Mouse (Mus musculus) hindbrain, embryonic 11.5 days (tissue): Measurements from ENCODE around the gene Gm4305. TPM values are rescaled to one million over a fixed set of nuclear protein-coding genes. Genes with fewer than 3 reads are reported as not detected.
"Not testable (repeated sequence)": the region's sequence is repeated elsewhere in the genome, so short reads cannot be mapped to it uniquely, and the experiment has no call there.

Source experiments
- ATAC-seq: fragments of 200-750 bp; cut with Nextera tagmentation; 2 replicates; pipeline ENCODE4 v1.8.0; 2017; ENCODE audit warnings: mild to moderate bottlenecking, moderate TSS enrichment, moderate library complexity; ENCODE audit not compliant: low FRiP score
- DNase-seq: peaks from one replicate; pipeline ENCODE4 v3.0.0-alpha.2; 2015; ENCODE audit warnings: low spot score
- H3K27ac ChIP-seq: fragments of 300-500 bp; sonication (generic); 2 replicates; pipeline ENCODE4 v1.5.1; 2014; ENCODE audit warnings: mild to moderate bottlenecking, low read depth, low read length
- H3K27me3 ChIP-seq: fragments of 300-500 bp; sonication (generic); 2 replicates; pipeline ENCODE4 v1.6.1; 2014; ENCODE audit warnings: mild to moderate bottlenecking, low read length, moderate library complexity, mixed read lengths; ENCODE audit not compliant: control insufficient read depth, insufficient read depth
- H3K36me3 ChIP-seq: fragments of 300-500 bp; sonication (generic); 2 replicates; pipeline ENCODE4 v1.6.1; 2014; ENCODE audit warnings: mild to moderate bottlenecking, low read length, moderate library complexity, mixed read lengths; ENCODE audit not compliant: control insufficient read depth, insufficient read depth
- H3K4me1 ChIP-seq: fragments of 300-500 bp; sonication (generic); replicated peaks from 2 replicates; pipeline ENCODE4 v1.6.1; 2014; ENCODE audit warnings: low read length, mixed read lengths; ENCODE audit not compliant: control insufficient read depth, insufficient read depth
- H3K4me2 ChIP-seq: fragments of 300-500 bp; sonication (generic); replicated peaks from 2 replicates; pipeline ENCODE4 v1.6.1; 2014; ENCODE audit warnings: mild to moderate bottlenecking, low read depth, low read length
- H3K4me3 ChIP-seq: fragments of 300-500 bp; sonication (generic); 2 replicates; pipeline ENCODE4 v1.5.1; 2014; ENCODE audit warnings: low read depth, low read length
- H3K9ac ChIP-seq: fragments of 300-500 bp; sonication (generic); 2 replicates; pipeline ENCODE4 v1.6.1; 2014; ENCODE audit warnings: low read depth, low read length
- H3K9me3 ChIP-seq: fragments of 300-500 bp; sonication (generic); 2 replicates; pipeline ENCODE4 v1.6.1; 2016; ENCODE audit warnings: low read length; ENCODE audit not compliant: control insufficient read depth
- WGBS: fragments of 180-500 bp; shearing (Covaris S2); extraction: QIAGEN DNeasy Blood & Tissue Kit; methylation state at CpG from one replicate; pipeline ENCODE4 v1.1.7; 2014; 5-methylcytosine and 5-hydroxymethylcytosine counted together
- polyA plus RNA-seq: library from polyadenylated mRNA; unstranded; fragments of >200 nt; fragmentation: Nextera tagmentation; extraction: Ambion mirVana; gene quantifications from 2 replicates; pipeline ENCODE4 v1.2.1, GENCODE M21; 2014

Gm4305 gene
- polyA plus RNA-seq, result not detected in 2 replicates

DNA sequence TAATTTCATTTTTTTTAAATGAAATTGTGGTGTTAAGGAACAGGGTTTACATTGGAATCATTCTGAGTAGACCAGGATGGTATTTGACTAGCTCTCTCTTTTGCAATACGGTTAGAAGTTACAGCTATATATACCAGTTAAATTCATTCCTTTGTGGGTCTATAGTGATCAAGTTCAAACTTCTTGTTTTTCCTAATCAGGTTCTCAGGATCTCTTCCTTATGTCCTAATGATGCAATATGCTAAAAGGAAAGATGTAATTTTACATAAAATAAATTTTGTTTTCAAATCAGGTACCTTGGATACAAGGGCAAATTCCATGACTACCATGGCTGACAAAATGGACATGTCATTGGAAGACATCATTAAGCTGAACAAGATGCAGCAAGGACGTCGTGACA, at the start of gene Gm4305:
TSS of gene Gm4305 (plus strand) at position 301 of the 400 bp plus-strand sequence.
- not testable (repeated sequence) for H3K4me1 ChIP-seq, DNase-seq, H3K36me3 ChIP-seq, H3K9me3 ChIP-seq, H3K27me3 ChIP-seq, H3K4me2 ChIP-seq, ATAC-seq, H3K27ac ChIP-seq, H3K9ac ChIP-seq, H3K4me3 ChIP-seq
- WGBS, result no CpG with 5 or more reads among the region's 3 CpGs

DNA sequence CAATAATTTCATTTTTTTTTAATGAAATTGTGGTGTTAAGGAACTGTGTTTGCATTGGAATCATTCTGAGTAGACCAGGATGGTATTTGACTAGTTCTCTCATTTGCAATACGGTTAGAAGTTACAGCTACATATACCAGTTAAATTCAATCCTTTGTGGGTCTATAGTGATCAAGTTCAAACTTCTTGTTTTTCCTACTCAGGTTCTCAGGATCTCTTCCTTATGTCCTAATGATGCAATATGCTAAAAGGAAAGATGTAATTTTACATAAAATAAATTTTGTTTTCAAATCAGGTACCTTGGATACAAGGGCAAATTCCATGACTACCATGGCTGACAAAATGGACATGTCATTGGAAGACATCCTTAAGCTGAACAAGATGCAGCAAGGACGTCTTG, 15.5 kb upstream of the Gm4305 start, which contains the start of gene Gm4301:
TSS of gene Gm4301 (plus strand) at position 301 of the 400 bp plus-strand sequence.
- H3K4me2 ChIP-seq, H3K9ac ChIP-seq, H3K9me3 ChIP-seq, H3K4me1 ChIP-seq, H3K27ac ChIP-seq, ATAC-seq, DNase-seq, H3K36me3 ChIP-seq, H3K4me3 ChIP-seq, H3K27me3 ChIP-seq: not testable (repeated sequence)
- WGBS, result no CpG with 5 or more reads among the region's 2 CpGs

DNA sequence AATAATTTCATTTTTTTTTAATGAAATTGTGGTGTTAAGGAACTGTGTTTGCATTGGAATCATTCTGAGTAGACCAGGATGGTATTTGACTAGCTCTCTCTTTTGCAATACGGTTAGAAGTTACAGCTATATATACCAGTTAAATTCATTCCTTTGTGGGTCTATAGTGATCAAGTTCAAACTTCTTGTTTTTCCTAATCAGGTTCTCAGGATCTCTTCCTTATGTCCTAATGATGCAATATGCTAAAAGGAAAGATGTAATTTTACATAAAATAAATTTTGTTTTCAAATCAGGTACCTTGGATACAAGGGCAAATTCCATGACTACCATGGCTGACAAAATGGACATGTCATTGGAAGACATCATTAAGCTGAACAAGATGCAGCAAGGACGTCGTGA, 10.4 kb upstream of the Gm4305 start, which contains the start of gene Gm4302:
TSS of gene Gm4302 (plus strand) at position 301 of the 400 bp plus-strand sequence.
- not testable (repeated sequence) for H3K9ac ChIP-seq, ATAC-seq, H3K4me2 ChIP-seq, H3K27ac ChIP-seq, H3K9me3 ChIP-seq, DNase-seq, H3K27me3 ChIP-seq, H3K4me1 ChIP-seq, H3K4me3 ChIP-seq, H3K36me3 ChIP-seq
- WGBS, result no CpG with 5 or more reads among the region's 3 CpGs

DNA sequence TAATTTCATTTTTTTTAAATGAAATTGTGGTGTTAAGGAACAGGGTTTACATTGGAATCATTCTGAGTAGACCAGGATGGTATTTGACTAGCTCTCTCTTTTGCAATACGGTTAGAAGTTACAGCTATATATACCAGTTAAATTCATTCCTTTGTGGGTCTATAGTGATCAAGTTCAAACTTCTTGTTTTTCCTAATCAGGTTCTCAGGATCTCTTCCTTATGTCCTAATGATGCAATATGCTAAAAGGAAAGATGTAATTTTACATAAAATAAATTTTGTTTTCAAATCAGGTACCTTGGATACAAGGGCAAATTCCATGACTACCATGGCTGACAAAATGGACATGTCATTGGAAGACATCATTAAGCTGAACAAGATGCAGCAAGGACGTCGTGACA, 5.2 kb upstream of the Gm4305 start, which contains the start of gene Gm4303:
TSS of gene Gm4303 (plus strand) at position 301 of the 400 bp plus-strand sequence.
- not testable (repeated sequence) for H3K9me3 ChIP-seq, H3K27ac ChIP-seq, DNase-seq, H3K36me3 ChIP-seq, H3K4me3 ChIP-seq, H3K4me1 ChIP-seq, H3K9ac ChIP-seq, H3K4me2 ChIP-seq, ATAC-seq, H3K27me3 ChIP-seq
- WGBS, result no CpG with 5 or more reads among the region's 3 CpGs

DNA sequence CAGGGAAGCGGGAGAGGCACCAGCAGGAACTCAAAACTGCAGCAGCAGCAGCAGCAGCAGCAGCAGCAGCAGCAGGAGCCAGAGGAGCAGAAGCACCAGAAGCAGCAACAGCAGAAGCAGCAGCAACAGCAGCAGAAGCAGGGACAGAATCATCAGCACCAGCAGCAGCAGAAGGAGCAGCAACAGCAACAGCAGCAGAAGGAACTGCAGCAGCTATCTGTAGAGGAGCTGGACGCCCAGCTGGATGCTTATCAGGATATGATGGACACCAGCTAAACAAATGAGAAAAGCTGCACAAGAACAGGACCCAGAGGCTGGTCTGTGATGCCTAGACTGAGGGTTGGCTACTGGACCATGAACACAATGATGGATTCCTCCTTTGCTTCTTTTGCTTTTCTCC, 5.9 kb downstream of the Gm4305 start:
- DNase-seq, H3K36me3 ChIP-seq, H3K4me3 ChIP-seq, H3K9me3 ChIP-seq, H3K27me3 ChIP-seq, ATAC-seq, H3K27ac ChIP-seq, H3K4me1 ChIP-seq, H3K9ac ChIP-seq, H3K4me2 ChIP-seq: not testable (repeated sequence)
- WGBS, result 59% methylated on average over 1 of the region's 2 CpGs

DNA sequence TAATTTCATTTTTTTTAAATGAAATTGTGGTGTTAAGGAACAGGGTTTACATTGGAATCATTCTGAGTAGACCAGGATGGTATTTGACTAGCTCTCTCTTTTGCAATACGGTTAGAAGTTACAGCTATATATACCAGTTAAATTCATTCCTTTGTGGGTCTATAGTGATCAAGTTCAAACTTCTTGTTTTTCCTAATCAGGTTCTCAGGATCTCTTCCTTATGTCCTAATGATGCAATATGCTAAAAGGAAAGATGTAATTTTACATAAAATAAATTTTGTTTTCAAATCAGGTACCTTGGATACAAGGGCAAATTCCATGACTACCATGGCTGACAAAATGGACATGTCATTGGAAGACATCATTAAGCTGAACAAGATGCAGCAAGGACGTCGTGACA, 10.1 kb downstream of the Gm4305 start, which contains the start of gene Gm4307:
TSS of gene Gm4307 (plus strand) at position 301 of the 400 bp plus-strand sequence.
- WGBS, result no CpG with 5 or more reads among the region's 3 CpGs
- H3K36me3 ChIP-seq, ATAC-seq: not testable (repeated sequence)

DNA sequence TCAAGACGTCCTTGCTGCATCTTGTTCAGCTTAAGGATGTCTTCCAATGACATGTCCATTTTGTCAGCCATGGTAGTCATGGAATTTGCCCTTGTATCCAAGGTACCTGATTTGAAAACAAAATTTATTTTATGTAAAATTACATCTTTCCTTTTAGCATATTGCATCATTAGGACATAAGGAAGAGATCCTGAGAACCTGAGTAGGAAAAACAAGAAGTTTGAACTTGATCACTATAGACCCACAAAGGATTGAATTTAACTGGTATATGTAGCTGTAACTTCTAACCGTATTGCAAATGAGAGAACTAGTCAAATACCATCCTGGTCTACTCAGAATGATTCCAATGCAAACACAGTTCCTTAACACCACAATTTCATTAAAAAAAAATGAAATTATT, 31.6 kb downstream of the Gm4305 start, which contains the start of gene Gm4312:
TSS of gene Gm4312 (minus strand) at position 101 of the 400 bp plus-strand sequence.
- H3K27ac ChIP-seq, ATAC-seq, H3K9me3 ChIP-seq, H3K4me3 ChIP-seq, H3K27me3 ChIP-seq, H3K4me1 ChIP-seq, H3K36me3 ChIP-seq, DNase-seq, H3K4me2 ChIP-seq, H3K9ac ChIP-seq: not testable (repeated sequence)
- WGBS, result no CpG with 5 or more reads among the region's 2 CpGs

More for the DNA sequence above, 10.1 kb downstream of the Gm4305 start, which contains the start of gene Gm4307:
- not testable (repeated sequence) for H3K27me3 ChIP-seq, H3K9me3 ChIP-seq, H3K4me3 ChIP-seq, H3K27ac ChIP-seq, DNase-seq, H3K4me1 ChIP-seq, H3K4me2 ChIP-seq, H3K9ac ChIP-seq

Other genes starting within 250 kb of the Gm4305 start
- not detected in 2 replicates for gene Gm4301, start 15.4 kb upstream of the Gm4305 start, polyA plus RNA-seq
- not detected in 2 replicates for gene Gm4302, start 10.3 kb upstream of the Gm4305 start, polyA plus RNA-seq
- gene Gm4303, start 5.1 kb upstream of the Gm4305 start, polyA plus RNA-seq, result not detected in 2 replicates
- not detected in 2 replicates for gene Gm4307, start 10.2 kb downstream of the Gm4305 start, polyA plus RNA-seq
- not detected in 2 replicates for gene Gm4312, start 31.5 kb downstream of the Gm4305 start, polyA plus RNA-seq
- 19.2 and 20.0 TPM in 2 replicates for gene Tmtc3, start 136.3 kb downstream of the Gm4305 start, polyA plus RNA-seq
- gene Cep290, start 136.5 kb downstream of the Gm4305 start, polyA plus RNA-seq, result 7.4 and 8.9 TPM in 2 replicates
- 10.5 and 12.2 TPM in 2 replicates for gene 4930430F08Rik, start 239.3 kb downstream of the Gm4305 start, polyA plus RNA-seq
- not detected in 2 replicates for gene 1700017N19Rik, start 239.4 kb downstream of the Gm4305 start, polyA plus RNA-seq